Mouse (Mus musculus) heart, adult 2 months (tissue): ENCODE data around the gene Map4. TPM values are rescaled to one million over a fixed set of nuclear protein-coding genes. Genes with fewer than 3 reads are reported as not detected.

Experiments
- DNase-seq, 2 experiments: peaks; one replicate each; pipeline ENCODE4 v3.0.0; 2021
- H3K27ac ChIP-seq: fragments of 200-600 bp; 2 replicates; pipeline ENCODE4 v1.8.1; 2022
- H3K27me3 ChIP-seq: fragments of 200-500 bp; 2 replicates; pipeline ENCODE4 v1.6.1; 2012; ENCODE audit warnings: mild to moderate bottlenecking, low read length, inconsistent platforms, mixed read lengths; ENCODE audit not compliant: control insufficient read depth, insufficient read depth
- H3K36me3 ChIP-seq: fragments of 200-500 bp; 2 replicates; pipeline ENCODE4 v1.6.1; 2012; ENCODE audit warnings: low read length, inconsistent platforms; ENCODE audit not compliant: control insufficient read depth, insufficient read depth
- H3K4me1 ChIP-seq: fragments of 200-500 bp; 2 replicates; pipeline ENCODE4 v1.6.1; 2011; ENCODE audit warnings: low read length; ENCODE audit not compliant: control insufficient read depth, insufficient read depth
- H3K4me3 ChIP-seq: fragments of 200-600 bp; 2 replicates; pipeline ENCODE4 v1.8.1; 2022
- H3K79me2 ChIP-seq: fragments of 200-500 bp; replicated peaks from 2 replicates; pipeline ENCODE4 v1.6.1; 2012; ENCODE audit warnings: mild to moderate bottlenecking, inconsistent platforms, low read length, moderate library complexity, mixed read lengths; ENCODE audit not compliant: control insufficient read depth, insufficient read depth
- H3K9ac ChIP-seq: fragments of 200-500 bp; 2 replicates; pipeline ENCODE4 v1.6.1; 2012; ENCODE audit warnings: low read depth, mild to moderate bottlenecking, control low read depth, inconsistent platforms, low read length, mixed read lengths
- CTCF ChIP-seq: fragments of 200-600 bp; IDR thresholded peaks from 2 replicates; pipeline ENCODE4 v1.8.1; 2022; ENCODE audit warnings: antibody characterized with exemption, mild to moderate bottlenecking, moderate library complexity
- EP300 ChIP-seq: fragments of 200-500 bp; IDR thresholded peaks from 2 replicates; pipeline ENCODE4 v1.6.1; 2011; ENCODE audit warnings: low read depth, low read length, control low read depth; ENCODE audit not compliant: insufficient read depth
- POLR2A ChIP-seq: fragments of 200-500 bp; IDR thresholded peaks from 2 replicates; pipeline ENCODE4 v1.6.1; 2011; ENCODE audit warnings: mild to moderate bottlenecking, low read depth, low read length, control low read depth; ENCODE audit not compliant: insufficient read depth
- WGBS: fragments of 180-500 bp; shearing (Covaris S2); methylation state at CpG from one replicate; pipeline ENCODE4 v1.1.7; 2018; 5-methylcytosine and 5-hydroxymethylcytosine counted together
- intact Hi-C: fragments of 180-260 bp; cut with DNase I; formaldehyde crosslinking; loops from one replicate; pipeline ENCODE4 v1.15.1; 2025
- microRNA-seq, 2 experiments: library from miRNA; unstranded; fragments of <30 nt; microRNA quantifications; one replicate each; pipeline ENCODE4 v1.2.0; 2021
- polyA plus RNA-seq: library from polyadenylated mRNA; depleted of rRNA; stranded (reverse); fragments of >200 nt; gene quantifications from 2 replicates; pipeline ENCODE4 v1.2.3, GENCODE M21; 2012; rRNA removed
- total RNA-seq, 2 experiments: library from RNA; stranded (reverse); gene quantifications; 2 replicates each; pipeline ENCODE4 v1.2.3; 2021

Gene Map4
- total and polyA plus RNA-seq, 3 experiments, result 183 to 331 (median 279) TPM

GRCm38 (mm10) chr9:110132201-110132605, 200.9 kb downstream of the Map4 start:
- under 1% methylated on average over 31 of the region's 38 CpGs for WGBS
- TF ChIP-seq CTCF (no peak), POLR2A (no peak), EP300 (no peak)
- peak overlapping the region; percentile 90 for H3K27ac ChIP-seq
- no peaks in the 10 kb centered on the region for H3K27me3 ChIP-seq
- no peaks in the 10 kb centered on the region; the same call in none of the 2 replicates for H3K4me1 ChIP-seq
- H3K9ac ChIP-seq, result peak overlapping the region; percentile 81
- peaks cover 2% of the 10 kb centered on the region; the same call in 1 of the 2 replicates for H3K36me3 ChIP-seq
- intact Hi-C loops, result no loop called here
- H3K4me3 ChIP-seq, result peak overlapping the region; percentile 85
- no peak for DNase-seq
- H3K79me2 ChIP-seq, result peaks cover 2% of the 10 kb centered on the region

DNA sequence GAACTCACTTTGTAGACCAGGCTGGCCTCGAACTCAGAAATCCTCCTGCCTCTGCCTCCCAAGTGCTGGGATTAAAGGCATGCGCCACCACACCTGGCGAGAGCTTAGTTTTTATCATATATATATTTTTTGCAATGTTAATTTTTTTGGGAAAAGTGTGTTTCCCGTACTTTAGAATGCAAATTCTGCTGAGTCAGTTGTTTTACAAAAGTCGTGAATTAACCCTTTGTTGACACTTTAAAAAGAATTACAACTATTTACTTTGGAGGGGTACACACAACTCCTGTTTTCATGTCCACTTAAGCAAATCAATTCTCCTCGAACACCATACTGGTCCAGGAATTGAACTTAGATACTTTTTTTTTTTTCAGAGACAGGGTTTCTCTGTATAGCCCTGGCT, 201.7 kb downstream of the Map4 start:
- 49% methylated on average over 6 of the region's 6 CpGs for WGBS
- intact Hi-C loops, result no loop called here
- TF ChIP-seq CTCF, result no peak
- no peak for TF ChIP-seq EP300
- TF ChIP-seq POLR2A, result no peak

More for the DNA sequence above, 201.7 kb downstream of the Map4 start:
- no peak overlapping the region for H3K27ac ChIP-seq
- H3K4me3 ChIP-seq, result no peak overlapping the region; the same call in 1 of the 2 replicates
- H3K36me3 ChIP-seq, result peaks cover 2% of the 10 kb centered on the region; the same call in 1 of the 2 replicates
- no peak overlapping the region for H3K9ac ChIP-seq
- DNase-seq, result no peak
- H3K4me1 ChIP-seq, result no peaks in the 10 kb centered on the region; the same call in none of the 2 replicates
- H3K27me3 ChIP-seq, result no peaks in the 10 kb centered on the region
- H3K79me2 ChIP-seq, result peaks cover 2% of the 10 kb centered on the region

Small RNA genes lying within 50 kb of the gene (microRNA-seq; reads per million reads assigned to microRNA genes)
- gene Mir7089, result 0 reads per million in 2 experiments

Other genes starting within 250 kb of the Map4 start
- gene Fbxw18, start 228.8 kb upstream of the Map4 start, total RNA-seq, result not detected
- not detected in 2 replicates for gene Fbxw18, start 228.8 kb upstream of the Map4 start, polyA plus RNA-seq
- not detected for gene Fbxw26, start 185.4 kb upstream of the Map4 start, total RNA-seq
- gene Fbxw26, start 185.4 kb upstream of the Map4 start, polyA plus RNA-seq, result not detected in 2 replicates
- not detected for gene Fbxw27, start 140.8 kb upstream of the Map4 start, total RNA-seq
- not detected in 2 replicates for gene Fbxw27, start 140.8 kb upstream of the Map4 start, polyA plus RNA-seq
- not detected for gene Spink8, start 119.2 kb upstream of the Map4 start, total RNA-seq
- not detected in 2 replicates for gene Spink8, start 119.2 kb upstream of the Map4 start, polyA plus RNA-seq
- gene Nme6, start 98.7 kb upstream of the Map4 start, total RNA-seq, result 10 to 100 TPM; 20.1 to 20.6 TPM
- gene Nme6, start 98.7 kb upstream of the Map4 start, polyA plus RNA-seq, result 31.0 and 43.0 TPM in 2 replicates
- not detected for gene Camp, start 81.8 kb upstream of the Map4 start, total RNA-seq
- gene Camp, start 81.8 kb upstream of the Map4 start, polyA plus RNA-seq, result 0.35 and 1.5 TPM in 2 replicates
- 1 to 10 TPM; 4.4 to 4.9 TPM for gene Cdc25a, start 55.9 kb upstream of the Map4 start, total RNA-seq
- gene Cdc25a, start 55.9 kb upstream of the Map4 start, polyA plus RNA-seq, result 2.1 and 2.8 TPM in 2 replicates
- 10 to 100 TPM; 24.1 to 25.2 TPM for gene Smarcc1, start 186.2 kb downstream of the Map4 start, total RNA-seq
- gene Smarcc1, start 186.2 kb downstream of the Map4 start, polyA plus RNA-seq, result 8.4 and 10.6 TPM in 2 replicates
- 10 to 100 TPM; 64.8 to 68.6 TPM for gene Dhx30, start 186.4 kb downstream of the Map4 start, total RNA-seq
- gene Dhx30, start 186.4 kb downstream of the Map4 start, polyA plus RNA-seq, result 56.7 and 73.5 TPM in 2 replicates